Mouse (Mus musculus) stomach, postnatal 0 days (tissue): ENCODE measurements around the gene Vps37c.

Source experiments
- CTCF ChIP-seq: IDR thresholded peaks from 2 replicates; pipeline ENCODE4 v1.5.1; 2016; ENCODE audit warnings: antibody characterized with exemption, low read depth, mild to moderate bottlenecking, moderate library complexity
- EP300 ChIP-seq: optimal IDR thresholded peaks from 2 replicates; pipeline ENCODE3; 2016; ENCODE audit warnings: antibody characterized with exemption

- no peak for TF ChIP-seq CTCF
- no peak for TF ChIP-seq EP300
Measured at GRCm38 (mm10) chr19:10759525-10759924, 71.0 kb downstream of the Vps37c start.
